Mouse (Mus musculus) left cerebral cortex, adult 11 months (tissue): Measurements from ENCODE around the gene 4930402K13Rik.
A peak's percentile ranks its signal among the peaks of the same experiment; 100 is the strongest.
"Not testable (repeated sequence)": the region's sequence is repeated elsewhere in the genome, so short reads cannot be mapped to it uniquely, and the experiment has no call there.

ENCODE experiments used
- DNase-seq: peaks from one replicate; pipeline ENCODE4 v3.0.0; 2022; ENCODE audit warnings: low spot score

The 4930402K13Rik gene

GRCm38 (mm10) chrX:9104262-9104661, at the start of gene 4930402K13Rik:
TSS of gene 4930402K13Rik (plus strand) at chrX:9104562.
- no peak for DNase-seq

GRCm38 (mm10) chrX:9060952-9061351, 43.4 kb upstream of the 4930402K13Rik start:
- DNase-seq = peak; percentile 51

GRCm38 (mm10) chrX:9062101-9062500, 42.3 kb upstream of the 4930402K13Rik start:
- DNase-seq = no peak

GRCm38 (mm10) chrX:9062715-9063114, 41.6 kb upstream of the 4930402K13Rik start, which contains the start of gene Fthl17f:
TSS of gene Fthl17f (plus strand) at chrX:9063015.
- DNase-seq = not testable (repeated sequence)

GRCm38 (mm10) chrX:9077699-9078098, 26.7 kb upstream of the 4930402K13Rik start:
- DNase-seq = peak; percentile 77

GRCm38 (mm10) chrX:9095066-9095465, 9.3 kb upstream of the 4930402K13Rik start:
- not testable (repeated sequence) for DNase-seq

GRCm38 (mm10) chrX:9110381-9110780, 6.0 kb downstream of the 4930402K13Rik start:
- no peak for DNase-seq

GRCm38 (mm10) chrX:9124928-9125327, 20.6 kb downstream of the 4930402K13Rik start:
- DNase-seq = no peak

- peak; percentile 22 for DNase-seq
Measured at GRCm38 (mm10) chrX:9128317-9128831, 24.0 kb downstream of the 4930402K13Rik start.

- no peak for DNase-seq
Measured at GRCm38 (mm10) chrX:9139290-9139948, 35.1 kb downstream of the 4930402K13Rik start.

GRCm38 (mm10) chrX:9142669-9143068, 38.3 kb downstream of the 4930402K13Rik start:
- no peak for DNase-seq
